Mouse (Mus musculus) cerebellum, adult 11 months (tissue): ENCODE data around the gene Opa3.

Experiments used
- DNase-seq: peaks from one replicate; pipeline ENCODE4 v3.0.0; 2022

Opa3 gene

GRCm38 (mm10) chr7:19227883-19228792, at the start of gene Opa3:
Opa3 (plus strand) TSS chr7:19228334.
- DNase-seq = peak; percentile 99

- peak; percentile 81 for DNase-seq
Measured at GRCm38 (mm10) chr7:19178443-19179092, 49.6 kb upstream of the Opa3 start.

GRCm38 (mm10) chr7:19179173-19179572, 49.0 kb upstream of the Opa3 start:
- peak; percentile 51 for DNase-seq

- DNase-seq = no peak
Measured at GRCm38 (mm10) chr7:19179936-19180335, 48.2 kb upstream of the Opa3 start.

- DNase-seq = no peak
Measured at GRCm38 (mm10) chr7:19180862-19181429, 47.2 kb upstream of the Opa3 start.

GRCm38 (mm10) chr7:19184250-19184649, 43.9 kb upstream of the Opa3 start:
- DNase-seq = no peak

- no peak for DNase-seq
Measured at GRCm38 (mm10) chr7:19184758-19185157, 43.4 kb upstream of the Opa3 start.

GRCm38 (mm10) chr7:19194676-19195075, 33.5 kb upstream of the Opa3 start:
- DNase-seq = no peak

GRCm38 (mm10) chr7:19196676-19197075, 31.5 kb upstream of the Opa3 start:
- DNase-seq = peak; percentile 35

- no peak for DNase-seq
Measured at GRCm38 (mm10) chr7:19197985-19198384, 30.1 kb upstream of the Opa3 start.

GRCm38 (mm10) chr7:19201660-19202059, 26.5 kb upstream of the Opa3 start:
- DNase-seq = no peak

GRCm38 (mm10) chr7:19202065-19202850, 25.9 kb upstream of the Opa3 start:
- DNase-seq = no peak

- DNase-seq = no peak
Measured at GRCm38 (mm10) chr7:19208201-19208910, 19.8 kb upstream of the Opa3 start.

- DNase-seq = no peak
Measured at GRCm38 (mm10) chr7:19208944-19209472, 19.1 kb upstream of the Opa3 start.

- no peak for DNase-seq
Measured at GRCm38 (mm10) chr7:19209494-19209893, 18.6 kb upstream of the Opa3 start.

- DNase-seq = no peak
Measured at GRCm38 (mm10) chr7:19210010-19210409, 18.1 kb upstream of the Opa3 start.

GRCm38 (mm10) chr7:19211041-19211675, 17.0 kb upstream of the Opa3 start:
- no peak for DNase-seq

- DNase-seq = no peak
Measured at GRCm38 (mm10) chr7:19211996-19212755, 16.0 kb upstream of the Opa3 start, which contains the start of gene Gpr4. Gpr4 (plus strand) TSS chr7:19212538.

GRCm38 (mm10) chr7:19213385-19213784, 14.7 kb upstream of the Opa3 start:
- no peak for DNase-seq

- no peak for DNase-seq
Measured at GRCm38 (mm10) chr7:19214369-19214768, 13.8 kb upstream of the Opa3 start.

- DNase-seq = no peak
Measured at GRCm38 (mm10) chr7:19214940-19215339, 13.2 kb upstream of the Opa3 start.
